Mouse (Mus musculus) lung, postnatal 0 days (tissue): ENCODE results near the gene Itgb4. TPM values are rescaled to one million over a fixed set of nuclear protein-coding genes. Genes with fewer than 3 reads are reported as not detected.

ENCODE experiments used
- ATAC-seq: fragments of 200-750 bp; cut with Nextera tagmentation; 2 replicates; pipeline ENCODE4 v1.8.0; 2017; ENCODE audit warnings: moderate library complexity
- DNase-seq: peaks from one replicate; pipeline ENCODE4 v3.0.0-alpha.2; 2016; ENCODE audit warnings: low spot score
- H3K27ac ChIP-seq: fragments of 300-500 bp; sonication (generic); 2 replicates; pipeline ENCODE4 v1.5.1; 2014; ENCODE audit warnings: antibody characterized with exemption, mild to moderate bottlenecking, low read length, mixed read lengths
- H3K27me3 ChIP-seq: fragments of 300-500 bp; sonication (generic); replicated peaks from 2 replicates; pipeline ENCODE4 v1.6.1; 2014; ENCODE audit warnings: low read length, mixed read lengths; ENCODE audit not compliant: insufficient read depth
- H3K36me3 ChIP-seq: fragments of 300-500 bp; sonication (generic); 2 replicates; pipeline ENCODE4 v1.6.1; 2014; ENCODE audit warnings: low read length, mixed read lengths; ENCODE audit not compliant: insufficient read depth
- H3K4me1 ChIP-seq: fragments of 300-500 bp; sonication (generic); 2 replicates; pipeline ENCODE4 v1.6.1; 2014; ENCODE audit warnings: antibody characterized with exemption, low read depth, low read length, mixed read lengths; ENCODE audit not compliant: insufficient read depth
- H3K4me2 ChIP-seq: fragments of 300-500 bp; sonication (generic); replicated peaks from 2 replicates; pipeline ENCODE4 v1.6.1; 2014; ENCODE audit warnings: low read depth, mild to moderate bottlenecking, low read length, moderate library complexity, mixed read lengths
- H3K4me3 ChIP-seq: fragments of 300-500 bp; sonication (generic); 2 replicates; pipeline ENCODE4 v1.5.1; 2014; ENCODE audit warnings: low read depth, low read length
- H3K9ac ChIP-seq: fragments of 300-500 bp; sonication (generic); replicated peaks from 2 replicates; pipeline ENCODE4 v1.6.1; 2014; ENCODE audit warnings: low read depth, mild to moderate bottlenecking
- H3K9me3 ChIP-seq: fragments of 300-500 bp; sonication (generic); 2 replicates; pipeline ENCODE4 v1.6.1; 2016; ENCODE audit warnings: low read length, mixed read lengths
- CTCF ChIP-seq: IDR thresholded peaks from 2 replicates; pipeline ENCODE4 v1.5.1; 2016; ENCODE audit warnings: antibody characterized with exemption, mild to moderate bottlenecking
- EP300 ChIP-seq: IDR thresholded peaks from 2 replicates; pipeline ENCODE4 v1.6.1; 2016; ENCODE audit warnings: antibody characterized with exemption, mild to moderate bottlenecking, control low read depth
- WGBS: fragments of 180-500 bp; shearing (Covaris S2); extraction: QIAGEN DNeasy Blood & Tissue Kit; methylation state at CpG from one replicate; pipeline ENCODE4 v1.1.7; 2014; 5-methylcytosine and 5-hydroxymethylcytosine counted together
- polyA plus RNA-seq: library from polyadenylated mRNA; unstranded; fragments of >200 nt; fragmentation: Nextera tagmentation; extraction: Ambion mirVana; gene quantifications from 2 replicates; pipeline ENCODE4 v1.2.1, GENCODE M21; 2015

Gene Itgb4
- polyA plus RNA-seq: 3.8 and 4.2 TPM in 2 replicates

DNA sequence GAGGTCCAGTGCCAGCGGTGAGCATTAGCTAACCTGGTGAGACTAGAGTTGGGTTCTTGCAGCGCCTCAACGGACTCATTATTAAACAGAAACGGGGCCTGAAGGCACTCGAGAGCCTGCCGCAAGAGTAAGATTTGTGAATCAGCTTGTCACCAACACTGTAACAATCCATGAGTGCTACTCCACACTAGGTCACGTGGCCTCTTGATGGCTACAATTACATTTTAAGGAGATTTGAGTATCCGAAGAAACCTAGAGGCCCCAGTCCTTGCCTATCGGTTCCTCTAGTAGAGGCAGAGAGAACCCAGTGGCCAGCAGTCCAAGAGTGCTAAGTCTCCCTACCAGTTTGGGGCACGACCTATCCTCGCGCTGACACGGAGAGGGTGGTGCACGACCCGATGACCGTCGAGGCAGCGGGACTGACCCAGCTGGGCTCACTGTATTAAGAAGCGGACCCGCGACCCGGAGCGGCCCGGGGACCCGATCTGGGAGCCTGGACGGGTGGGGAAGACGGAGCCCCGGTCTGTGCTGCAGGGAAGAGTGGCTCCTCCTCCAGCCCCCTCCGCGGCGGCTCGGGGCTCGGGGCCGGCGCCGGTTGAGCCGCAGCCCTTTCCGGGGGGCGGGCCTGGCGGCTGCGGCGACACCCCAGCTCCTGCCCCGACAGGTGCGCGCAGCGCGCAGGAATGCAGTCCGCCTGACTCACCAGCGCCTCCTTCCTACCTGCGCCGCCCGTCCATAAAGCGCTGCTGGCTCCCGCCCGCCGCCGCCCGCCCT lies at the start of gene Itgb4:
TSS of gene Itgb4 (plus strand) at position 401 of the 774 bp plus-strand sequence.
- Histone ChIP-seq H3K27me3 (peaks cover 44% of the 10 kb centered on the region), H3K4me3 (peak within 1 kb of the TSS; percentile 40), H3K9me3 (no peaks in the 10 kb centered on the region), H3K36me3 (no peaks in the 10 kb centered on the region), H3K9ac (peak within 1 kb of the TSS; percentile 26; the same call in 1 of the 2 replicates), H3K4me1 (peaks cover 11% of the 10 kb centered on the region; the same call in 1 of the 2 replicates), H3K4me2 (peak within 1 kb of the TSS; percentile 67), H3K27ac (0 out of 2 replicates have a peak within 1 kb of the TSS, but pooled peaks have one; percentile 9)
- 12% methylated on average over 43 of the region's 58 CpGs for WGBS
- DNase-seq (peak; percentile 86), ATAC-seq (peak; percentile 91)
- TF ChIP-seq CTCF (peak; percentile 54), EP300 (0 out of 2 replicates have a peak, but pooled peaks have one; percentile 17)

DNA sequence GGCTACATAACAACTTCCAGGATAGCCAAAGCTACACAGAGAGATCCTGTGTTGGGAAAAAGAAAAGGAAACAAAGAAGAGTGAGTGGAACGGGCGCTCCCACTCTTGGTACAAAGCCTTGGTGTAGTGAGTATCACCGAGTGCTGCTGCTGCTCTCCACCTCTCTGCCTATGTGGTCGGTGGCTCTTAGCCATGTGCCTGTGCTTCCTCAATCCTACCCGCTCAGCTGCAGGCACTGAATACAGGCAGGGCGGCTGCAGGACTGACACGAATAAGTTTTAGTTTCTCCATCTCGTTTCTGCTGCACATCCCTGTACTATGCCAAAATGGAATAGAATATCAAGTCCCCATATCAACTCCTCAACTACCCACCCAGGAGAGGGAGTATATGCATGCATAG lies 45.5 kb upstream of the Itgb4 start:
- DNase-seq (no peak), ATAC-seq (no peak)
- H3K4me3 ChIP-seq: no peak overlapping the region
- no peak overlapping the region for H3K9ac ChIP-seq
- no peaks in the 10 kb centered on the region for H3K9me3 ChIP-seq
- whole genome bisulfite sequencing: 88% methylated on average over 8 of the region's 8 CpGs
- H3K27me3 ChIP-seq: no peaks in the 10 kb centered on the region
- TF ChIP-seq CTCF (no peak), EP300 (no peak)
- H3K4me2 ChIP-seq: no peak overlapping the region
- no peak overlapping the region for H3K27ac ChIP-seq
- 0 out of 2 replicates have a peak, but pooled peaks cover 11% of the 10 kb centered on the region for H3K36me3 ChIP-seq
- peaks cover 4% of the 10 kb centered on the region; the same call in 1 of the 2 replicates for H3K4me1 ChIP-seq

GRCm38 (mm10) chr11:115929818-115930217 lies 44.7 kb upstream of the Itgb4 start:
- Histone ChIP-seq H3K4me1 (peaks cover 7% of the 10 kb centered on the region; the same call in 1 of the 2 replicates), H3K9me3 (no peaks in the 10 kb centered on the region), H3K4me2 (no peak overlapping the region), H3K27ac (no peak overlapping the region), H3K36me3 (0 out of 2 replicates have a peak, but pooled peaks cover 11% of the 10 kb centered on the region), H3K9ac (no peak overlapping the region), H3K4me3 (no peak overlapping the region), H3K27me3 (no peaks in the 10 kb centered on the region)
- TF ChIP-seq EP300 (no peak), CTCF (no peak)
- no peak for ATAC-seq
- DNase-seq: no peak
- 83% methylated on average over 2 of the region's 3 CpGs for WGBS

DNA sequence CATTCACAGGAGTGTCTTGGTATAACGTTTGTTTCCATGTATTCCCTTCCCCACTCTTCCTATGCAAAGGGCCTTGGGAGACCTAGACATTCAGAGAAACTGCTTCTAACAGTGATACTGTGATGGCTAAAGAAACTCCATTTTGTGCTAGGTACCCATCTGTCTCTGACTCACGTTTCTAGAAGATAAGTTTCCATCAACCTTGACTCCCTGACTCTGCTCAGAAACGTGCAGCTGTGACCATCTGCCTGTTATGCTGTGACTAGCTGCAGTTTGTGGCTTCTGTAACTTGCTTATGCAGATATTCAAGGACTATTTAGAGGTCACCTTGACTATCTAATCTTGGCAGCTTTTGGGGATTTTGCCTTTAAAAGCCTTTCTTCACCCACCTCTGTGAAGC lies 43.3 kb upstream of the Itgb4 start:
- DNase-seq (no peak), ATAC-seq (no peak)
- Histone ChIP-seq H3K36me3 (0 out of 2 replicates have a peak, but pooled peaks cover 7% of the 10 kb centered on the region), H3K4me2 (no peak overlapping the region), H3K4me1 (peaks cover 7% of the 10 kb centered on the region; the same call in 1 of the 2 replicates), H3K27me3 (no peaks in the 10 kb centered on the region), H3K27ac (no peak overlapping the region), H3K4me3 (no peak overlapping the region), H3K9ac (no peak overlapping the region), H3K9me3 (no peaks in the 10 kb centered on the region)
- TF ChIP-seq CTCF (no peak), EP300 (no peak)
- 65% methylated on average over 3 of the region's 3 CpGs for WGBS

DNA sequence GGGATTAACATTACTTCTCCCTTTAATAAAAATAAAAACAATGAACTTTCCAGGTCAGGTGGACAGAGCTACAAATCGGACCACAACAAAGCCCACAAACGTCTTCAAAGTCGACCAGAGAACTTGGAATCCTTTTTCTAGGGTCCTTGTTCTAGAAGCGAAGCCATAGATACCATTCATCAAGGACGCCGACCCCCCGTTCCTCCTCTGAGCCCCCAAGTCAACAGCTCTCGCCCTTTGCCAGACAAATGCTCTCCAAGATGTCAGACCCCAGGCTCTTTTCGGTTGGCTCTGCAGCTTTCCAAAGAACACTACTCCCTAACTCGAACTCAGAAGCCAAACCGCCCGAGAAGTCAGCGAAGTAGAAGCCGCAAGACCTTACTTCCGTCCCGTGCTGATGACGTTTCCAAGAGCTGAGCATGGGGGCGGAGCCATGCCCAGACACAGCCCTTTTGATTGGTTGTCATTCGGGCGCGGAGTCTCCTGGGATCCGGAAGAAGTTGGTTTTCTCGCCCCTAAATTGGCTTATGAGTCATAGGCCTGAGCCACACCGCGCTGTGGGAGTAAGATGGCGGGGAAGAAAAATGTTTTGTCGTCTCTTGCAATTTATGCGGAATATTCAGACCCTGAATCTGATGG lies 41.3 kb upstream of the Itgb4 start, which contains the start of the genes Sap30bp and Recql5:
TSS of gene Sap30bp (plus strand) at position 175 of the 639 bp plus-strand sequence.
TSS of gene Recql5 (minus strand) at position 370 of the 639 bp plus-strand sequence.
- WGBS: under 1% methylated on average over 28 of the region's 28 CpGs
- TF ChIP-seq EP300: 0 out of 2 replicates have a peak, but pooled peaks have one; percentile 44
- no peak for TF ChIP-seq CTCF
- Histone ChIP-seq H3K4me2 (peak within 1 kb of the TSS; percentile 69), H3K4me3 (peak within 1 kb of the TSS; percentile 71), H3K4me1 (peaks cover 7% of the 10 kb centered on the region; the same call in 1 of the 2 replicates), H3K9ac (peak within 1 kb of the TSS; percentile 62), H3K27ac (0 out of 2 replicates have a peak within 1 kb of the TSS, but pooled peaks have one; percentile 22), H3K36me3 (peaks cover 6% of the 10 kb centered on the region; the same call in 1 of the 2 replicates), H3K9me3 (no peaks in the 10 kb centered on the region), H3K27me3 (no peaks in the 10 kb centered on the region)
- DNase-seq (peak; percentile 99), ATAC-seq (peak; percentile 100)

- H3K4me2 ChIP-seq: peak overlapping the region; percentile 69
- ATAC-seq (peak; percentile 17), DNase-seq (no peak)
- no peaks in the 10 kb centered on the region for H3K9me3 ChIP-seq
- TF ChIP-seq CTCF (no peak), EP300 (no peak)
- WGBS: 2% methylated on average over 16 of the region's 16 CpGs
- peaks cover 7% of the 10 kb centered on the region; the same call in 1 of the 2 replicates for H3K4me1 ChIP-seq
- H3K9ac ChIP-seq: peak overlapping the region; percentile 62
- H3K27me3 ChIP-seq: no peaks in the 10 kb centered on the region
- peaks cover 9% of the 10 kb centered on the region; the same call in 1 of the 2 replicates for H3K36me3 ChIP-seq
- H3K27ac ChIP-seq: 0 out of 2 replicates have a peak overlapping the region, but pooled peaks have one; percentile 22
- H3K4me3 ChIP-seq: peak overlapping the region; percentile 71
Measured at GRCm38 (mm10) chr11:115933747-115934110, 40.8 kb upstream of the Itgb4 start.
